Mouse (Mus musculus): ENCODE results near the gene Spats2. TPM values are rescaled to one million over a fixed set of nuclear protein-coding genes. Genes with fewer than 3 reads are reported as not detected.

Spats2 gene
- polyA plus RNA-seq, 2 experiments: 39.7 to 47.1 TPM

- H3K4me3 ChIP-seq (replicated peaks; ENCODE audit: low read length): no peak overlapping the region
- no peak overlapping the region for H3K27ac ChIP-seq (replicated peaks; ENCODE audit: low read depth, low read length)
- peak; percentile 28 for DNase-seq (ENCODE audit: low spot score)
- ATAC-seq (ENCODE audit: low FRiP score, low read depth): peak; percentile 42; the same call in 1 of the 2 replicates
- TF ChIP-seq POLR2A (IDR thresholded peaks at IDR 0.05; ENCODE audit: borderline replicate concordance, extremely low read depth, insufficient read depth, insufficient read length): no peak
- H3K9me3 ChIP-seq (ENCODE audit: control insufficient read depth, low read length): no peaks in the 10 kb centered on the region
- WGBS: 56% methylated on average over 22 of the region's 22 CpGs
- 0 out of 2 replicates have a peak overlapping the region, but pooled peaks have one; percentile 21 for H3K9ac ChIP-seq (ENCODE audit: low read depth, low read length, severe bottlenecking)
- H3K4me2 ChIP-seq (replicated peaks; ENCODE audit: low read depth, low read length, severe bottlenecking): no peak overlapping the region; the same call in 1 of the 2 replicates
- no peaks in the 10 kb centered on the region for H3K27me3 ChIP-seq (ENCODE audit: control insufficient read depth, insufficient read depth, low read length)
- peaks cover 4% of the 10 kb centered on the region; the same call in 1 of the 2 replicates for H3K36me3 ChIP-seq (ENCODE audit: control insufficient read depth, insufficient read depth, low read length)
- peaks cover 26% of the 10 kb centered on the region for H3K4me1 ChIP-seq (ENCODE audit: control insufficient read depth, insufficient read depth, low read length)
Measured at GRCm38 (mm10) chr15:99129956-99130910, 4.5 kb downstream of the Spats2 start.

- H3K4me2 ChIP-seq (replicated peaks; ENCODE audit: low read depth, low read length, severe bottlenecking): no peak overlapping the region
- no peak overlapping the region for H3K9ac ChIP-seq (ENCODE audit: low read depth, low read length, severe bottlenecking)
- no peak overlapping the region for H3K4me3 ChIP-seq (replicated peaks; ENCODE audit: low read length)
- H3K36me3 ChIP-seq (ENCODE audit: control insufficient read depth, insufficient read depth, low read length): peaks cover 5% of the 10 kb centered on the region; the same call in 1 of the 2 replicates
- DNase-seq (ENCODE audit: low spot score): no peak
- WGBS: 88% methylated on average over 5 of the region's 5 CpGs
- H3K4me1 ChIP-seq (ENCODE audit: control insufficient read depth, insufficient read depth, low read length): no peaks in the 10 kb centered on the region
- no peaks in the 10 kb centered on the region for H3K27me3 ChIP-seq (ENCODE audit: control insufficient read depth, insufficient read depth, low read length)
- no peaks in the 10 kb centered on the region for H3K9me3 ChIP-seq (ENCODE audit: control insufficient read depth, low read length)
- no peak for TF ChIP-seq POLR2A (IDR thresholded peaks at IDR 0.05; ENCODE audit: borderline replicate concordance, extremely low read depth, insufficient read depth, insufficient read length)
- no peak overlapping the region for H3K27ac ChIP-seq (replicated peaks; ENCODE audit: low read depth, low read length)
- no peak for ATAC-seq (ENCODE audit: low FRiP score, low read depth)
Measured at GRCm38 (mm10) chr15:99138389-99138788, 12.7 kb downstream of the Spats2 start.

- no peaks in the 10 kb centered on the region for H3K4me1 ChIP-seq (ENCODE audit: control insufficient read depth, insufficient read depth, low read length)
- no peaks in the 10 kb centered on the region for H3K9me3 ChIP-seq (ENCODE audit: control insufficient read depth, low read length)
- no peak overlapping the region for H3K9ac ChIP-seq (ENCODE audit: low read depth, low read length, severe bottlenecking)
- DNase-seq (ENCODE audit: low spot score) (peak; percentile 40), ATAC-seq (ENCODE audit: low FRiP score, low read depth) (no peak)
- no peak for TF ChIP-seq POLR2A (IDR thresholded peaks at IDR 0.05; ENCODE audit: borderline replicate concordance, extremely low read depth, insufficient read depth, insufficient read length)
- H3K4me2 ChIP-seq (replicated peaks; ENCODE audit: low read depth, low read length, severe bottlenecking): no peak overlapping the region
- H3K27ac ChIP-seq (replicated peaks; ENCODE audit: low read depth, low read length): 0 out of 2 replicates have a peak overlapping the region, but pooled peaks have one; percentile 26
- peaks cover 5% of the 10 kb centered on the region; the same call in 1 of the 2 replicates for H3K36me3 ChIP-seq (ENCODE audit: control insufficient read depth, insufficient read depth, low read length)
- no peaks in the 10 kb centered on the region for H3K27me3 ChIP-seq (ENCODE audit: control insufficient read depth, insufficient read depth, low read length)
- H3K4me3 ChIP-seq (replicated peaks; ENCODE audit: low read length): no peak overlapping the region
- 59% methylated on average over 6 of the region's 6 CpGs for WGBS
Measured at GRCm38 (mm10) chr15:99139669-99140068, 14.0 kb downstream of the Spats2 start.

DNA sequence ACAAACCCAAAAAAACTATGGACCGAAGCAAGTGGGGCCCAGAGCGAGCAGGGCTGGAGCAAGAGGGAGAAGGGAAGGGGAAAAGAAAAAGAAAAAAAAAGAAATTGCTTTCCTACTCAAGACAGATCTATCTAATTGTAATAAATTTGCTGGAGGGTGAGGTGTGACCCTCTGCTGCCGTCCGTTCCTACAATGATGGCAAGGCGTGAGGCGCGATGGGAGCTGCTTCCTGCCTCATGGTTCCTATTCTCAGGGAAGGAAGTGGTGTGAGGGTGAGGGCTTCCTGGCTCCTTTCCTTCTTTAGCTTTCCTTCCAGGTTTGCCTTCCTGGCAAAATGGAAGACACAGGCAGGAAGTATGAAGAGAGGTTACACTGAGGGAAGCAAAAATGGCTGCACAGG lies 24.8 kb downstream of the Spats2 start:
- no peak for DNase-seq (ENCODE audit: low spot score)
- no peaks in the 10 kb centered on the region for H3K27me3 ChIP-seq (ENCODE audit: control insufficient read depth, insufficient read depth, low read length)
- H3K36me3 ChIP-seq (ENCODE audit: control insufficient read depth, insufficient read depth, low read length): peaks cover 53% of the 10 kb centered on the region
- H3K4me2 ChIP-seq (replicated peaks; ENCODE audit: low read depth, low read length, severe bottlenecking): no peak overlapping the region
- H3K4me1 ChIP-seq (ENCODE audit: control insufficient read depth, insufficient read depth, low read length): no peaks in the 10 kb centered on the region
- no peak for ATAC-seq (ENCODE audit: low FRiP score, low read depth)
- no peak overlapping the region for H3K4me3 ChIP-seq (replicated peaks; ENCODE audit: low read length)
- no peak overlapping the region for H3K27ac ChIP-seq (replicated peaks; ENCODE audit: low read depth, low read length)
- WGBS: 88% methylated on average over 7 of the region's 7 CpGs
- H3K9me3 ChIP-seq (ENCODE audit: control insufficient read depth, low read length): no peaks in the 10 kb centered on the region
- no peak overlapping the region for H3K9ac ChIP-seq (ENCODE audit: low read depth, low read length, severe bottlenecking)
- TF ChIP-seq POLR2A (IDR thresholded peaks at IDR 0.05; ENCODE audit: borderline replicate concordance, extremely low read depth, insufficient read depth, insufficient read length): no peak

DNA sequence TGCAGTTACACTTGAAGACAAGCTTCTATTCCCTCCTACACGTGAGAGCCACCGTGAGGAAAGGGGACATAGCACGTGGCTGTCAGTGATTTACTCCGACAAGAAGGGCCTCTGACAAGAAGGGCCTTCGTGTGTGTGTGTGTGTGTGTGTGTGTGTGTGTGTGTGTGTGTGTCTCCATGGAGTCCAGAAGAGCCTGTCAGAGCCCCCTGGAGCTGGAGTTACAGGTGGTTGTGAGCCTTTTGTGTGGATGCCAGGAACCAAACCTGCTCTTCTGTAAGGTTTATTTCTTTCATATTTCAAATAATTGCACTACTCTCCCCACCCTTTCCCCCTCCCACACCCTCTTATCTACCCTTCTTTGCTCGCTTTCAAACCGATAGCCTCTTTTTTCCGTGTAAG lies 25.6 kb downstream of the Spats2 start:
- Histone ChIP-seq H3K36me3 (ENCODE audit: control insufficient read depth, insufficient read depth, low read length) (peaks cover 45% of the 10 kb centered on the region), H3K27me3 (ENCODE audit: control insufficient read depth, insufficient read depth, low read length) (no peaks in the 10 kb centered on the region), H3K9me3 (ENCODE audit: control insufficient read depth, low read length) (no peaks in the 10 kb centered on the region), H3K9ac (ENCODE audit: low read depth, low read length, severe bottlenecking) (no peak overlapping the region), H3K4me2 (replicated peaks; ENCODE audit: low read depth, low read length, severe bottlenecking) (no peak overlapping the region), H3K27ac (replicated peaks; ENCODE audit: low read depth, low read length) (no peak overlapping the region), H3K4me3 (replicated peaks; ENCODE audit: low read length) (no peak overlapping the region), H3K4me1 (ENCODE audit: control insufficient read depth, insufficient read depth, low read length) (no peaks in the 10 kb centered on the region)
- no peak for TF ChIP-seq POLR2A (IDR thresholded peaks at IDR 0.05; ENCODE audit: borderline replicate concordance, extremely low read depth, insufficient read depth, insufficient read length)
- 81% methylated on average over 8 of the region's 8 CpGs for WGBS
- DNase-seq (ENCODE audit: low spot score) (no peak), ATAC-seq (ENCODE audit: low FRiP score, low read depth) (no peak)
